21 mouse cellular contexts compared by ENCODE assay signal in genomic region chr9:31013415-31013814, GRCm38 (mm10). TPM values are rescaled to one million over a fixed set of nuclear protein-coding genes. Genes with fewer than 3 reads are reported as not detected.
DNase-seq lines count a peak whose midpoint lies in the region; ATAC-seq and TF ChIP-seq lines count a peak whose summit lies in the region.
"Had no signal": no experiment of that assay in that cellular context is flagged by ENCODE, and none has a peak within 500 bp of the region (broad histone marks: within the 10 kb centered on the region; RNA-seq: fewer than 3 reads in every experiment).

No protein-coding gene starts in this region.

- DNase-seq in liver: no peak
- DNase-seq in lung, postnatal 0 days (ENCODE audit: low spot score): peak; percentile 26
- no peak for DNase-seq in lung, postnatal 14 days
- no peak for DNase-seq in gastrocnemius, adult 18-20 months (ENCODE audit: low spot score)
- DNase-seq: adrenal gland, adult 8-10 months; adrenal gland, postnatal 14 days; adrenal gland, postnatal 36 days; cerebellum, adult 11-12 months; cerebellum, adult 2 months; cerebellum, adult 9-10 months; cerebellum, postnatal 10 days; cerebellum, postnatal 25 days; forebrain, postnatal 0 days had no signal

- WGBS in liver, embryonic 16.5 days (ENCODE audit: insufficient replicate concordance): 47% methylated on average over 4 of the region's 4 CpGs
- 46% methylated on average over 4 of the region's 4 CpGs for WGBS in lung, postnatal 0 days

- no peaks in the 10 kb centered on the region for H3K9me3 ChIP-seq in liver, embryonic 16.5 days (replicated peaks; ENCODE audit: control insufficient read depth, low read length)
- no peaks in the 10 kb centered on the region for H3K9me3 ChIP-seq in lung, postnatal 0 days (ENCODE audit: low read length)
- H3K9me3 ChIP-seq: embryonic facial prominence, embryonic 10.5 days; embryonic facial prominence, embryonic 12.5 days; forebrain, embryonic 13.5 days; forebrain, embryonic 15.5 days; G1E had no signal

- no peaks in the 10 kb centered on the region for H3K36me3 ChIP-seq in liver, embryonic 16.5 days (ENCODE audit: control insufficient read depth, insufficient read depth)
- H3K36me3 ChIP-seq in lung, postnatal 0 days (ENCODE audit: insufficient read depth, low read length): no peaks in the 10 kb centered on the region
- H3K36me3 ChIP-seq: embryonic facial prominence, embryonic 10.5 days; embryonic facial prominence, embryonic 12.5 days; forebrain, embryonic 15.5 days; G1E had no signal

- H3K27me3 ChIP-seq in liver, embryonic 16.5 days (ENCODE audit: control insufficient read depth, insufficient read depth, low read depth, low read length): no peaks in the 10 kb centered on the region
- no peaks in the 10 kb centered on the region for H3K27me3 ChIP-seq in lung, postnatal 0 days (replicated peaks; ENCODE audit: insufficient read depth, low read length)
- H3K27me3 ChIP-seq: embryonic facial prominence, embryonic 12.5 days; forebrain, embryonic 13.5 days; forebrain, embryonic 15.5 days had no signal

- ATAC-seq in liver, embryonic 16.5 days (ENCODE audit: low read depth): peak; percentile 83
- ATAC-seq in lung, postnatal 0 days: no peak
- ATAC-seq: activated CD4-positive, CD25-positive, alpha-beta regulatory T cell, adult 4 months; forebrain, embryonic 13.5 days; forebrain, embryonic 15.5 days; forebrain, postnatal 0 days; Patski had no signal

- H3K4me1 ChIP-seq in liver, embryonic 16.5 days (ENCODE audit: control insufficient read depth, low read depth, low read length): no peaks in the 10 kb centered on the region
- no peaks in the 10 kb centered on the region for H3K4me1 ChIP-seq in lung, postnatal 0 days (ENCODE audit: insufficient read depth, low read depth, low read length)
- H3K4me1 ChIP-seq: embryonic facial prominence, embryonic 12.5 days; forebrain, embryonic 13.5 days; forebrain, embryonic 15.5 days had no signal

- H3K9ac ChIP-seq in liver, embryonic 16.5 days (ENCODE audit: low read depth, low read length): no peak overlapping the region
- no peak overlapping the region for H3K9ac ChIP-seq in lung, postnatal 0 days (replicated peaks; ENCODE audit: low read depth)
- H3K9ac ChIP-seq: embryonic facial prominence, embryonic 12.5 days; forebrain, embryonic 13.5 days; forebrain, embryonic 15.5 days; forebrain, postnatal 0 days had no signal

- TF ChIP-seq EP300 in lung, postnatal 0 days (IDR thresholded peaks at IDR 0.05): no peak

- H3K4me2 ChIP-seq in liver, embryonic 16.5 days (ENCODE audit: low read depth, low read length): no peak overlapping the region
- H3K4me2 ChIP-seq in lung, postnatal 0 days (replicated peaks; ENCODE audit: low read depth, low read length): no peak overlapping the region
- H3K4me2 ChIP-seq: embryonic facial prominence, embryonic 12.5 days; forebrain, embryonic 13.5 days; forebrain, embryonic 15.5 days had no signal

- H3K27ac ChIP-seq in liver, embryonic 16.5 days (ENCODE audit: low read length): no peak overlapping the region
- no peak overlapping the region for H3K27ac ChIP-seq in lung, postnatal 0 days (ENCODE audit: low read length)
- H3K27ac ChIP-seq: embryonic facial prominence, embryonic 10.5 days; embryonic facial prominence, embryonic 12.5 days; forebrain, embryonic 13.5 days; forebrain, embryonic 15.5 days had no signal

- no peak for TF ChIP-seq CTCF in lung, postnatal 0 days (IDR thresholded peaks at IDR 0.05)

- no peak overlapping the region for H3K4me3 ChIP-seq in liver, embryonic 16.5 days (ENCODE audit: low read depth, low read length)
- no peak overlapping the region for H3K4me3 ChIP-seq in lung, postnatal 0 days (ENCODE audit: low read depth, low read length)
- H3K4me3 ChIP-seq: embryonic facial prominence, embryonic 10.5 days; embryonic facial prominence, embryonic 12.5 days; forebrain, embryonic 13.5 days; forebrain, embryonic 15.5 days had no signal

RNA-seq across cellular contexts. Expression of gene Zbtb44, which starts 17.0 kb away (rescaled TPM):
- polyA plus RNA-seq in liver, embryonic 16.5 days (2015; fragmentation: Nextera tagmentation; extraction: Ambion mirVana): 5.8 and 6.3 TPM in 2 replicates
- polyA plus RNA-seq in lung, postnatal 0 days (2015; fragmentation: Nextera tagmentation; extraction: Ambion mirVana): 7.9 and 9.4 TPM in 2 replicates
- 10 to 100 TPM; 65.6 to 66.4 TPM for total RNA-seq in gastrocnemius, adult 18-20 months (2021)
